Mouse (Mus musculus): ENCODE measurements around the gene Zdhhc14. TPM values are rescaled to one million over a fixed set of nuclear protein-coding genes. Genes with fewer than 3 reads are reported as not detected.

Gene Zdhhc14
- 0.24 TPM for polyA plus RNA-seq (2017; shearing (Covaris generic))

DNA sequence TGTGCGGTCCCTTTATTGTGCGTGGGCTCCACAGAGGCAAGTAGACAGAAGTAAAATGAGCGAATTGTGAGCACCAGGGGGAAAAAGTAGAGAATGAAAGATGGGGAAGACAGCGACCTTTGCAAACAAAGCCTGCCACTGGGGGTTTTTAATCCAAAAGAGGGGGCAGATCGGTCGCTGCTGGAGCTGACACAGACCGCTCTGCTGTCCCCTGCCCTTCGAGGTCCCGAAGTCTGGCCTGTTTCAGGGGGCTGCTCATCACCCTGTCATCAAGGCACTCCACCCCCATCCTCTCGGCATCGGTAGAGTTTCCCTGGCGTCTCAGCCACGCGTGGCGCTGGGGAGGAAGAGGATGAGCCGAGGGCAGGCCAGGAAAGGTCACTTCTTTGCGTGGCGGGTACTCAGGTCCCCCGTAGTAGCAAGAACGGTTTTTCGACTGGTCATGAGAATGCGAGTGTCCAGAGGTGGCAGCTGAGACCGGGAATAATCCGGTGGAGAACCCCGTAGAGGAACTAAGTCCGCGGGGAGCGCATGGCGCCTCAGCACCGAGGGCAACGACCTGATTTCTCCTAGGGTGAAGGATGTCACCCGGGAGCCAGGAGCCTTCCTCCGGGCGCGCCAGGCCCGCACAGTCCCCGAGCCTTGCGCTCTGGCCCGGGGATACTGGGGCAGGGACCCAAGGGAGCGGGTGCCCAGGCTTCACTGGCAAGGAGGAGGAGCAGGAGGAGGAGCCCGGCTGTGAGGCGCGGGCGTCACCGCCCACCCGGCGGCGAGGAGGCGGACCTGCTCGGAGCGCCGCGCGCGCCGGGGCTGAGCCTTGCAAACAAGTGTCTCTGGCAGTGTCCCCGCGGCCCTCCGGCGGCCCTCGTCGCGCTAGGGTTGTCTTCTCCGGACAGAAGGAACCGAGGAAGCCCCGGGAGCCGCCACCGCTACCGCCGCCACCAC is at the start of gene Zdhhc14:
Gene Zdhhc14 (plus strand): TSS at position 757 of the 945 bp plus-strand sequence.

Other genes starting within 250 kb of the Zdhhc14 start
- not detected for gene Ldhal6b, start 73.8 kb upstream of the Zdhhc14 start, polyA plus RNA-seq (2017; shearing (Covaris generic))
- gene Tmem242, start 52.3 kb upstream of the Zdhhc14 start, polyA plus RNA-seq (2017; shearing (Covaris generic)) = 15.9 TPM

All from effector memory CD4-positive, alpha-beta T cell, adult 5 months (primary cell).